17 mouse cellular contexts compared by ENCODE assay signal in the genomic region with DNA sequence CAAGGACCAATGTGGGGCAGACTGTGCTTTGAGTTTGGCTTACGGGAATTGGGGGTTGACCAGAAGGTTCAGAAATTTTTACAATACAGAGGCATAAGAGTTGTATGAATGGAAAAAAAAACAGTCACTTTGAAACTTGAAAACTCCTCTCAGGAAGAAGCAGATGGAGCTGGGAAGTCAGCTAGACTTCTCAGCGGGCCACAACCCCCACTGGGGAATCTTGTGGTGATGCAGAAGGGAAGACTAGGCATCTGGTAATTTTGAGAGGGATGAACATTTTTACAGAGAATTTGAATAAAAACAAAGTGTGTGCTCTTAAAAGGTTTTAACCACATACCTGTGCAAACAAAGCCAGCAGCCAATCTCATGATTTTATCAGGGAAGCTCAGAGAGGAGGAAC.
"Had no signal": no experiment of that assay in that cellular context is flagged by ENCODE, and none has a peak within 500 bp of the region (broad histone marks: within the 10 kb centered on the region; RNA-seq: fewer than 3 reads in every experiment).

No protein-coding gene starts in this region.

- H3K9ac ChIP-seq: limb, embryonic 12.5 days; liver, embryonic 13.5 days; liver, postnatal 0 days; lung, embryonic 15.5 days; midbrain, embryonic 15.5 days; neural tube, embryonic 13.5 days had no signal

- H3K36me3 ChIP-seq: limb, embryonic 12.5 days; liver, embryonic 13.5 days; lung, embryonic 15.5 days; midbrain, embryonic 15.5 days; neural tube, embryonic 13.5 days had no signal

- H3K4me1 ChIP-seq: limb, embryonic 12.5 days; liver, embryonic 13.5 days; lung, embryonic 15.5 days; megakaryocyte, embryonic 14.5 days had no signal

- H3K4me3 ChIP-seq: limb, embryonic 12.5 days; liver, embryonic 13.5 days; lung, embryonic 15.5 days; megakaryocyte, embryonic 14.5 days; midbrain, embryonic 15.5 days; neural tube, embryonic 13.5 days had no signal

- H3K27me3 ChIP-seq: limb, embryonic 12.5 days; liver, embryonic 13.5 days; lung, embryonic 15.5 days; megakaryocyte, embryonic 14.5 days; midbrain, embryonic 15.5 days; neural tube, embryonic 13.5 days had no signal

- H3K4me2 ChIP-seq: limb, embryonic 12.5 days; liver, embryonic 13.5 days; lung, embryonic 15.5 days; midbrain, embryonic 11.5 days; midbrain, embryonic 15.5 days; neural tube, embryonic 13.5 days had no signal

- DNase-seq: kidney, adult 8-10 months; kidney, postnatal 25 days; liver; liver, embryonic 13.5 days; liver, postnatal 0 days; lung, postnatal 14 days; retina, postnatal 1 day; spleen, adult 18-20 months; thymus, postnatal 4 days had no signal

- H3K27ac ChIP-seq: limb, embryonic 12.5 days; liver, embryonic 13.5 days; lung, embryonic 15.5 days; macrophage; midbrain, embryonic 15.5 days; neural tube, embryonic 13.5 days had no signal

- ATAC-seq: intestine, postnatal 0 days; liver, postnatal 0 days; midbrain, embryonic 15.5 days had no signal

- H3K9me3 ChIP-seq: limb, embryonic 12.5 days; liver, embryonic 13.5 days; lung, embryonic 15.5 days; midbrain, embryonic 15.5 days; neural tube, embryonic 13.5 days had no signal
